Mouse (Mus musculus): Measurements from ENCODE around the gene Slc37a3.

- no peak for TF ChIP-seq EP300 (IDR thresholded peaks at IDR 0.05)
- TF ChIP-seq CTCF (IDR thresholded peaks at IDR 0.05), result no peak
Measured at GRCm38 (mm10) chr6:39379749-39380148, 2.3 kb upstream of the Slc37a3 start.

All from lung, postnatal 0 days (tissue).